Mouse (Mus musculus): ENCODE data around the gene Ldlrad2.

GRCm38 (mm10) chr4:137540356-137540755, 34.0 kb downstream of the Ldlrad2 start:
- no peak for TF ChIP-seq GATA1 (IDR thresholded peaks at IDR 0.05; ENCODE audit: borderline replicate concordance, low read length)
- no peak for TF ChIP-seq FLI1 (IDR thresholded peaks at IDR 0.05; ENCODE audit: low read length)

Measured in megakaryocyte, embryonic 14.5 days (primary cell).